Mouse (Mus musculus) liver, embryonic 11.5 days (tissue): ENCODE results near the gene Cela1. TPM values are rescaled to one million over a fixed set of nuclear protein-coding genes. Genes with fewer than 3 reads are reported as not detected.

Source experiments
- microRNA-seq: library from miRNA; unstranded; fragments of <30 nt; microRNA quantifications from one replicate; pipeline ENCODE4, GENCODE M21; 2017; ENCODE audit warnings: borderline number of aligned reads
- polyA plus RNA-seq: library from polyadenylated mRNA; unstranded; fragments of >200 nt; fragmentation: Nextera tagmentation; extraction: Ambion mirVana; gene quantifications from 2 replicates; pipeline ENCODE4 v1.2.1, GENCODE M21; 2014

Cela1 gene
- polyA plus RNA-seq, 1 experiment from 2014 or later: 13.7 TPM

Small RNA genes lying within 50 kb of the gene (microRNA-seq; reads per million reads assigned to microRNA genes)
- not detected for gene Mir6961

Other genes with a start within 250 kb of the Cela1 start
- 34.2 and 36.0 TPM in 2 replicates for gene Letmd1, start 218.9 kb downstream of the Cela1 start, polyA plus RNA-seq
- gene Csrnp2, start 192.4 kb downstream of the Cela1 start, polyA plus RNA-seq: 6.5 and 7.5 TPM in 2 replicates
- gene Tfcp2, start 135.9 kb downstream of the Cela1 start, polyA plus RNA-seq: 12.8 and 13.0 TPM in 2 replicates
- gene Pou6f1, start 87.9 kb downstream of the Cela1 start, polyA plus RNA-seq: 0.92 and 1.2 TPM in 2 replicates
- 256 and 274 TPM in 2 replicates for gene Dazap2, start 72.6 kb downstream of the Cela1 start, polyA plus RNA-seq
- gene Smagp, start 51.0 kb downstream of the Cela1 start, polyA plus RNA-seq: 14.1 and 15.6 TPM in 2 replicates
- gene Bin2, start 18.4 kb downstream of the Cela1 start, polyA plus RNA-seq: 56.6 and 62.1 TPM in 2 replicates
- gene Galnt6, start 41.5 kb upstream of the Cela1 start, polyA plus RNA-seq: 1.2 and 1.6 TPM in 2 replicates
- 1.5 TPM in 2 replicates for gene Slc4a8, start 73.8 kb upstream of the Cela1 start, polyA plus RNA-seq
- gene Scn8a, start 181.9 kb upstream of the Cela1 start, polyA plus RNA-seq: 0.71 and 0.73 TPM in 2 replicates